Mouse (Mus musculus) midbrain, embryonic 14.5 days (tissue): Measurements from ENCODE around the gene Lrriq3. TPM values are rescaled to one million over a fixed set of nuclear protein-coding genes. Genes with fewer than 3 reads are reported as not detected.

Source experiments
- ATAC-seq: fragments of 200-750 bp; cut with Nextera tagmentation; 2 replicates; pipeline ENCODE4 v1.8.0; 2017; ENCODE audit warnings: moderate number of reproducible peaks, moderate library complexity; ENCODE audit not compliant: low FRiP score, low TSS enrichment
- DNase-seq: peaks from one replicate; pipeline ENCODE4 v3.0.0-alpha.2; 2015
- H3K27ac ChIP-seq: fragments of 300-500 bp; sonication (generic); replicated peaks from 2 replicates; pipeline ENCODE4 v1.5.1; 2014; ENCODE audit warnings: mild to moderate bottlenecking, low read depth, low read length, moderate library complexity
- H3K27me3 ChIP-seq: fragments of 300-500 bp; sonication (generic); 2 replicates; pipeline ENCODE4 v1.6.1; 2014; ENCODE audit warnings: low read length, control low read depth, mixed read lengths; ENCODE audit not compliant: control insufficient read depth, insufficient read depth
- H3K36me3 ChIP-seq: fragments of 300-500 bp; sonication (generic); 2 replicates; pipeline ENCODE4 v1.6.1; 2014; ENCODE audit warnings: low read length, control low read depth; ENCODE audit not compliant: control insufficient read depth, insufficient read depth
- H3K4me1 ChIP-seq: fragments of 300-500 bp; sonication (generic); 2 replicates; pipeline ENCODE4 v1.6.1; 2014; ENCODE audit warnings: mild to moderate bottlenecking, antibody characterized with exemption, low read length, control low read depth; ENCODE audit not compliant: control insufficient read depth, insufficient read depth
- H3K4me2 ChIP-seq: fragments of 300-500 bp; sonication (generic); 2 replicates; pipeline ENCODE4 v1.6.1; 2014; ENCODE audit warnings: mild to moderate bottlenecking, low read length, moderate library complexity
- H3K4me3 ChIP-seq: fragments of 300-500 bp; sonication (generic); replicated peaks from 2 replicates; pipeline ENCODE4 v1.5.1; 2014; ENCODE audit warnings: low read depth, low read length
- H3K9ac ChIP-seq: fragments of 300-500 bp; sonication (generic); replicated peaks from 2 replicates; pipeline ENCODE4 v1.6.1; 2014; ENCODE audit warnings: mild to moderate bottlenecking, low read length, moderate library complexity
- H3K9me3 ChIP-seq: fragments of 300-500 bp; sonication (generic); 2 replicates; pipeline ENCODE4 v1.6.1; 2016; ENCODE audit warnings: low read length, control low read depth, mixed read lengths; ENCODE audit not compliant: control insufficient read depth
- WGBS: fragments of 180-500 bp; shearing (Covaris S2); extraction: QIAGEN DNeasy Blood & Tissue Kit; methylation state at CpG from one replicate; pipeline ENCODE4 v1.1.7; 2014; 5-methylcytosine and 5-hydroxymethylcytosine counted together
- polyA plus RNA-seq: library from polyadenylated mRNA; unstranded; fragments of >200 nt; fragmentation: Nextera tagmentation; extraction: Ambion mirVana; gene quantifications from 2 replicates; pipeline ENCODE4 v1.2.1, GENCODE M21; 2014

Gene Lrriq3
- polyA plus RNA-seq, 1 experiment from 2014 or later, result 1.6 TPM

GRCm38 (mm10) chr3:155077908-155078307 is 15.3 kb upstream of the Lrriq3 start:
- H3K27me3 ChIP-seq, result no peaks in the 10 kb centered on the region
- no peaks in the 10 kb centered on the region for H3K36me3 ChIP-seq
- DNase-seq (no peak), ATAC-seq (no peak)
- H3K9me3 ChIP-seq, result no peaks in the 10 kb centered on the region
- H3K9ac ChIP-seq, result no peak overlapping the region
- H3K4me1 ChIP-seq, result no peaks in the 10 kb centered on the region
- no peak overlapping the region for H3K4me2 ChIP-seq
- H3K4me3 ChIP-seq, result no peak overlapping the region
- 78% methylated on average over 4 of the region's 4 CpGs for WGBS
- no peak overlapping the region for H3K27ac ChIP-seq

GRCm38 (mm10) chr3:155092081-155092480 is 1.2 kb upstream of the Lrriq3 start:
- Histone ChIP-seq H3K9me3 (no peaks in the 10 kb centered on the region), H3K4me3 (no peak overlapping the region), H3K36me3 (peaks cover 15% of the 10 kb centered on the region), H3K27me3 (no peaks in the 10 kb centered on the region), H3K9ac (no peak overlapping the region), H3K4me2 (peak overlapping the region; percentile 69), H3K27ac (no peak overlapping the region), H3K4me1 (0 out of 2 replicates have a peak, but pooled peaks cover 3% of the 10 kb centered on the region)
- 96% methylated on average over 6 of the region's 6 CpGs for WGBS
- ATAC-seq (no peak), DNase-seq (no peak)

GRCm38 (mm10) chr3:155099266-155099665 is 6.0 kb downstream of the Lrriq3 start:
- Histone ChIP-seq H3K27me3 (no peaks in the 10 kb centered on the region), H3K9ac (no peak overlapping the region), H3K4me1 (no peaks in the 10 kb centered on the region), H3K36me3 (no peaks in the 10 kb centered on the region), H3K4me2 (no peak overlapping the region), H3K9me3 (no peaks in the 10 kb centered on the region), H3K4me3 (no peak overlapping the region), H3K27ac (no peak overlapping the region)
- ATAC-seq (no peak), DNase-seq (no peak)
- 79% methylated on average over 1 of the region's 1 CpGs for WGBS

- Histone ChIP-seq H3K4me1 (no peaks in the 10 kb centered on the region), H3K27ac (no peak overlapping the region), H3K9ac (no peak overlapping the region), H3K4me2 (no peak overlapping the region), H3K9me3 (no peaks in the 10 kb centered on the region), H3K27me3 (no peaks in the 10 kb centered on the region), H3K36me3 (no peaks in the 10 kb centered on the region), H3K4me3 (no peak overlapping the region)
- WGBS, result 58% methylated on average over 1 of the region's 1 CpGs
- no peak for ATAC-seq
- no peak for DNase-seq
These were observed 12.7 kb downstream of the Lrriq3 start for GRCm38 (mm10) chr3:155105957-155106356.

GRCm38 (mm10) chr3:155137737-155138136 is 44.5 kb downstream of the Lrriq3 start:
- no peak for DNase-seq
- ATAC-seq, result no peak
- Histone ChIP-seq H3K4me2 (no peak overlapping the region), H3K27ac (no peak overlapping the region), H3K4me1 (no peaks in the 10 kb centered on the region), H3K27me3 (no peaks in the 10 kb centered on the region), H3K36me3 (no peaks in the 10 kb centered on the region), H3K9ac (no peak overlapping the region), H3K4me3 (no peak overlapping the region), H3K9me3 (no peaks in the 10 kb centered on the region)
- WGBS, result 88% methylated on average over 5 of the region's 5 CpGs

- ATAC-seq (no peak), DNase-seq (no peak)
- no peak overlapping the region for H3K4me3 ChIP-seq
- no peak overlapping the region for H3K9ac ChIP-seq
- H3K27ac ChIP-seq, result no peak overlapping the region
- H3K4me2 ChIP-seq, result no peak overlapping the region
- no peaks in the 10 kb centered on the region for H3K27me3 ChIP-seq
- H3K36me3 ChIP-seq, result no peaks in the 10 kb centered on the region
- H3K9me3 ChIP-seq, result no peaks in the 10 kb centered on the region
- 91% methylated on average over 11 of the region's 11 CpGs for WGBS
- no peaks in the 10 kb centered on the region for H3K4me1 ChIP-seq
These were observed 47.8 kb downstream of the Lrriq3 start for GRCm38 (mm10) chr3:155141047-155141446.

- no peaks in the 10 kb centered on the region for H3K9me3 ChIP-seq
- no peaks in the 10 kb centered on the region for H3K27me3 ChIP-seq
- ATAC-seq (no peak), DNase-seq (no peak)
- no peaks in the 10 kb centered on the region for H3K4me1 ChIP-seq
- WGBS, result 88% methylated on average over 1 of the region's 1 CpGs
- H3K27ac ChIP-seq, result no peak overlapping the region
- no peak overlapping the region for H3K4me2 ChIP-seq
- no peaks in the 10 kb centered on the region for H3K36me3 ChIP-seq
- H3K4me3 ChIP-seq, result no peak overlapping the region
- no peak overlapping the region for H3K9ac ChIP-seq
These were observed 51.1 kb downstream of the Lrriq3 start for GRCm38 (mm10) chr3:155144368-155144767.

- H3K4me1 ChIP-seq, result no peaks in the 10 kb centered on the region
- no peak overlapping the region for H3K27ac ChIP-seq
- no peak overlapping the region for H3K9ac ChIP-seq
- no peaks in the 10 kb centered on the region for H3K27me3 ChIP-seq
- no peak overlapping the region for H3K4me2 ChIP-seq
- no peaks in the 10 kb centered on the region for H3K36me3 ChIP-seq
- H3K4me3 ChIP-seq, result no peak overlapping the region
- H3K9me3 ChIP-seq, result no peaks in the 10 kb centered on the region
- DNase-seq (no peak), ATAC-seq (no peak)
These were observed 68.6 kb downstream of the Lrriq3 start for GRCm38 (mm10) chr3:155161842-155162241.

GRCm38 (mm10) chr3:155180303-155180902 is 87.2 kb downstream of the Lrriq3 start:
- no peak overlapping the region for H3K4me2 ChIP-seq
- H3K4me1 ChIP-seq, result no peaks in the 10 kb centered on the region
- no peak overlapping the region for H3K9ac ChIP-seq
- 81% methylated on average over 3 of the region's 3 CpGs for WGBS
- no peak overlapping the region for H3K27ac ChIP-seq
- H3K27me3 ChIP-seq, result no peaks in the 10 kb centered on the region
- ATAC-seq (no peak), DNase-seq (no peak)
- no peaks in the 10 kb centered on the region for H3K9me3 ChIP-seq
- H3K36me3 ChIP-seq, result no peaks in the 10 kb centered on the region
- no peak overlapping the region for H3K4me3 ChIP-seq
